Comparison of ENCODE assay signal across 35 mouse cellular contexts in the genomic region with DNA sequence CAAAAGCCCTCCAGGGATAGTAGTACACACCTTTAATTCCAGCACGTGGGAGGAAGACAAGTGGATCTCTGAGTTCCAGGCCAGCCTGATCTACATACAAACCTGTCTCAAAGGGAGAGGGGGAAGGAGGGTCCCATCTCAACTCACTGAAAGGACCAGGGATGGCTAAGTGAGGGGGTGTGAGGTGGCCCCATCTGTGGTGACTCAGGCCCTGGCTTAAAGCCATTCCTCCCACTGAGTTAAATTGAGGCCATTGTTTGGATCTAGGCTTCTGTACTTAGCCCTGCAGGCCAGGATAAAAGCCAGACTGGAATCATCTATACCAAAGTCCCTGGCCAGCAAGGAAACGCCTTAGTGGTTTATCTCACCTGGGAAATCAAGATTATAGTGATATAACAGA. TPM values are rescaled to one million over a fixed set of nuclear protein-coding genes. Genes with fewer than 3 reads are reported as not detected.
DNase-seq lines count a peak whose midpoint lies in the region; ATAC-seq and TF ChIP-seq lines count a peak whose summit lies in the region.
"Had no signal": no experiment of that assay in that cellular context is flagged by ENCODE, and none has a peak within 500 bp of the region (broad histone marks: within the 10 kb centered on the region; RNA-seq: fewer than 3 reads in every experiment).

No protein-coding gene starts in this region.

- H3K27me3 ChIP-seq in intestine, postnatal 0 days (replicated peaks; ENCODE audit: control insufficient read depth, insufficient read depth, low read length), result no peaks in the 10 kb centered on the region
- H3K27me3 ChIP-seq: embryonic facial prominence, embryonic 12.5 days; embryonic facial prominence, embryonic 15.5 days; forebrain, embryonic 15.5 days; hindbrain, embryonic 13.5 days; Patski had no signal

- ATAC-seq in intestine, postnatal 0 days, result peak; percentile 23; the same call in 1 of the 2 replicates
- ATAC-seq: CD4-positive, CD25-positive, alpha-beta regulatory T cell, adult 4 months; forebrain, embryonic 15.5 days; hindbrain, postnatal 0 days; inflammation-experienced regulatory T-cells, adult 6 months; Patski had no signal

- no peak overlapping the region for H3K4me3 ChIP-seq in intestine, postnatal 0 days (ENCODE audit: low read depth, low read length)
- H3K4me3 ChIP-seq: embryonic facial prominence, embryonic 12.5 days; embryonic facial prominence, embryonic 15.5 days; forebrain, embryonic 12.5 days; forebrain, embryonic 15.5 days; heart, adult 2 months; heart, embryonic 10.5 days; heart, embryonic 13.5 days; hindbrain, embryonic 10.5 days; hindbrain, embryonic 13.5 days had no signal

- no peak overlapping the region for H3K9ac ChIP-seq in intestine, postnatal 0 days (ENCODE audit: low read depth, low read length)
- H3K9ac ChIP-seq: embryonic facial prominence, embryonic 12.5 days; embryonic facial prominence, embryonic 15.5 days; forebrain, embryonic 12.5 days; forebrain, embryonic 15.5 days; heart, embryonic 13.5 days; hindbrain, embryonic 13.5 days had no signal

- no peak overlapping the region for H3K4me2 ChIP-seq in intestine, postnatal 0 days (replicated peaks; ENCODE audit: low read depth)
- H3K4me2 ChIP-seq: embryonic facial prominence, embryonic 12.5 days; embryonic facial prominence, embryonic 15.5 days; forebrain, embryonic 12.5 days; forebrain, embryonic 15.5 days; heart, embryonic 13.5 days; hindbrain, embryonic 13.5 days had no signal

- H3K27ac ChIP-seq in intestine, postnatal 0 days (ENCODE audit: low read depth, low read length), result no peak overlapping the region
- H3K27ac ChIP-seq: embryonic facial prominence, embryonic 12.5 days; embryonic facial prominence, embryonic 15.5 days; forebrain, embryonic 12.5 days; forebrain, embryonic 15.5 days; heart, adult 2 months; heart, embryonic 10.5 days; heart, embryonic 13.5 days; hindbrain, embryonic 10.5 days; hindbrain, embryonic 13.5 days; hindbrain, postnatal 0 days had no signal

- WGBS in intestine, postnatal 0 days, result 28% methylated on average over 2 of the region's 2 CpGs

- intact Hi-C loops in heart, postnatal 14 days (cut with DNase I), result no loop called here

- no peaks in the 10 kb centered on the region for H3K9me3 ChIP-seq in intestine, postnatal 0 days (ENCODE audit: control insufficient read depth)
- H3K9me3 ChIP-seq: embryonic facial prominence, embryonic 12.5 days; embryonic facial prominence, embryonic 15.5 days; forebrain, embryonic 15.5 days; heart, embryonic 10.5 days; heart, embryonic 13.5 days; hindbrain, embryonic 10.5 days; hindbrain, embryonic 13.5 days had no signal

- DNase-seq in 3T3-L1 (ENCODE audit: low read depth, low spot score) (peak; percentile 63), NIH3T3 (ENCODE audit: low read depth) (peak; percentile 49)
- peak; percentile 70 for DNase-seq in gonadal fat pad, adult 2 months (ENCODE audit: low read depth)
- DNase-seq in heart, postnatal 14 days, result no peak
- no peak for DNase-seq in urinary bladder, postnatal 14 days (ENCODE audit: low spot score)
- no peak for DNase-seq in spleen, postnatal 14 days (ENCODE audit: low spot score in 2 of 2)
- DNase-seq: adrenal gland, adult 8-10 months; adrenal gland, postnatal 25 days; cerebellum, adult 11 months; cerebellum, adult 2 months; cerebellum, adult 9-11 months; gastrocnemius, postnatal 25 days; heart, adult 2 months; heart, postnatal 36 days; kidney, adult 18-20 months; kidney, adult 9 months had no signal

- no peaks in the 10 kb centered on the region for H3K4me1 ChIP-seq in intestine, postnatal 0 days (replicated peaks; ENCODE audit: control insufficient read depth, insufficient read depth, low read length)
- H3K4me1 ChIP-seq: embryonic facial prominence, embryonic 15.5 days; forebrain, embryonic 15.5 days; hindbrain, embryonic 10.5 days; hindbrain, embryonic 13.5 days had no signal

- H3K36me3 ChIP-seq in intestine, postnatal 0 days (ENCODE audit: control insufficient read depth, insufficient read depth), result no peaks in the 10 kb centered on the region
- H3K36me3 ChIP-seq: embryonic facial prominence, embryonic 12.5 days; embryonic facial prominence, embryonic 15.5 days; forebrain, embryonic 12.5 days; forebrain, embryonic 15.5 days; heart, embryonic 10.5 days; heart, embryonic 13.5 days; hindbrain, embryonic 10.5 days; hindbrain, embryonic 13.5 days had no signal

- TF ChIP-seq CTCF in intestine, postnatal 0 days (IDR thresholded peaks at IDR 0.05; ENCODE audit: low read depth), result no peak

RNA-seq across cellular contexts. Expression of gene Fam69b, which starts 7.0 kb away (rescaled TPM):
- 24.7 and 33.7 TPM in 2 replicates for polyA plus RNA-seq in gonadal fat pad, adult 2 months (2012; rRNA removed)
- 6.8 and 6.9 TPM in 2 replicates for polyA plus RNA-seq in intestine, postnatal 0 days (2015; fragmentation: Nextera tagmentation; extraction: Ambion mirVana)
- total RNA-seq in heart, postnatal 14 days (2021), result 10 to 100 TPM; 15.4 to 17.0 TPM

RNA-seq across cellular contexts. Expression of gene Agpat2, which starts 17.0 kb away (rescaled TPM):
- 338 and 719 TPM in 2 replicates for polyA plus RNA-seq in gonadal fat pad, adult 2 months (2012; rRNA removed)
- 124 and 128 TPM in 2 replicates for polyA plus RNA-seq in intestine, postnatal 0 days (2015; fragmentation: Nextera tagmentation; extraction: Ambion mirVana)
- total RNA-seq in heart, postnatal 14 days (2021), result 10 to 100 TPM; 47.8 to 51.8 TPM

RNA-seq across cellular contexts. Expression of gene Gm20532, which starts 34.8 kb away (rescaled TPM):
- polyA plus RNA-seq in gonadal fat pad, adult 2 months (2012; rRNA removed), result not detected in 2 replicates
- polyA plus RNA-seq in intestine, postnatal 0 days (2015; fragmentation: Nextera tagmentation; extraction: Ambion mirVana), result not detected in 2 replicates
- total RNA-seq in heart, postnatal 14 days (2021), result not detected
- total RNA-seq: adrenal gland, adult 8-10 months; adrenal gland, postnatal 25 days; common myeloid progenitor, adult 5-6 weeks; gastrocnemius, adult 8-10 months; gastrocnemius, postnatal 25 days; granulocyte monocyte progenitor cell, adult 5-6 weeks; heart, adult 2 months; heart, postnatal 36 days; hindbrain, postnatal 0 days had no signal
- polyA plus RNA-seq: C2C12; CD4-positive, CD25-positive, alpha-beta regulatory T cell, adult 4 months; cerebellum, adult 2 months; embryonic facial prominence, embryonic 12.5 days; embryonic facial prominence, embryonic 15.5 days; forebrain, embryonic 12.5 days; forebrain, embryonic 15.5 days; heart, adult 2 months; heart, embryonic 10.5 days; heart, embryonic 13.5 days; heart, embryonic 16.5 days; hindbrain, embryonic 10.5 days; hindbrain, embryonic 13.5 days; hindbrain, postnatal 0 days; inflammation-experienced regulatory T-cells, adult 6 months; Patski had no signal

RNA-seq across cellular contexts. Expression of gene Egfl7, which starts 41.4 kb away (rescaled TPM):
- 321 and 444 TPM in 2 replicates for polyA plus RNA-seq in gonadal fat pad, adult 2 months (2012; rRNA removed)
- polyA plus RNA-seq in intestine, postnatal 0 days (2015; fragmentation: Nextera tagmentation; extraction: Ambion mirVana), result 54.4 and 65.2 TPM in 2 replicates
- total RNA-seq in heart, postnatal 14 days (2021), result 100 to 1,000 TPM; 224 to 237 TPM
- polyA plus RNA-seq: CD4-positive, CD25-positive, alpha-beta regulatory T cell, adult 4 months had no signal

RNA-seq across cellular contexts. Expression of gene Lcn4, which starts 49.8 kb away (rescaled TPM):
- not detected in 2 replicates for polyA plus RNA-seq in gonadal fat pad, adult 2 months (2012; rRNA removed)
- polyA plus RNA-seq in intestine, postnatal 0 days (2015; fragmentation: Nextera tagmentation; extraction: Ambion mirVana), result not detected in 2 replicates
- total RNA-seq in heart, postnatal 14 days (2021), result not detected
- total RNA-seq: adrenal gland, adult 8-10 months; adrenal gland, postnatal 25 days; common myeloid progenitor, adult 5-6 weeks; gastrocnemius, adult 8-10 months; gastrocnemius, postnatal 25 days; granulocyte monocyte progenitor cell, adult 5-6 weeks; heart, adult 2 months; heart, postnatal 36 days; hindbrain, postnatal 0 days; MEL had no signal
- polyA plus RNA-seq: C2C12; cerebellum, adult 2 months; embryonic facial prominence, embryonic 12.5 days; embryonic facial prominence, embryonic 15.5 days; forebrain, embryonic 12.5 days; forebrain, embryonic 15.5 days; heart, adult 2 months; heart, embryonic 10.5 days; heart, embryonic 13.5 days; heart, embryonic 16.5 days; hindbrain, embryonic 10.5 days; hindbrain, embryonic 13.5 days; hindbrain, postnatal 0 days; Patski had no signal

Comparison
In these comparisons a context has a peak if more than half of its experiments do, and no peak if none do; other contexts are left out.
1. DNase-seq: peak in 3T3-L1 (single experiment), NIH3T3 (single experiment) and gonadal fat pad, adult 2 months (single experiment); none in heart, postnatal 14 days (0 of 2), urinary bladder, postnatal 14 days (single experiment) and spleen, postnatal 14 days (0 of 2).